Mouse (Mus musculus) ES-Bruce4 (cell line): ENCODE data around the gene Camkmt.

Experiments used
- CTCF ChIP-seq: IDR thresholded peaks from one replicate; pipeline ENCODE4 v1.8.1; 2011; ENCODE audit warnings: low read depth, low read length
- POLR2A ChIP-seq: IDR thresholded peaks from one replicate; pipeline ENCODE4 v1.8.1; 2011; ENCODE audit warnings: low read length; ENCODE audit not compliant: insufficient read depth

- TF ChIP-seq CTCF (no peak), POLR2A (no peak)
These were observed 283.9 kb downstream of the Camkmt start for GRCm38 (mm10) chr17:85374100-85374833.
